Mouse (Mus musculus) kidney, adult 2 months (tissue): Measurements from ENCODE around the gene Cacna1c.

ENCODE experiments used
- CTCF ChIP-seq: fragments of 200-500 bp; conservative IDR thresholded peaks from 2 replicates; pipeline ENCODE4 v1.5.1; 2011; ENCODE audit warnings: low read depth, mild to moderate bottlenecking, control low read depth, low read length, moderate library complexity, mixed read lengths; ENCODE audit not compliant: insufficient read depth, insufficient read length
- POLR2A ChIP-seq: fragments of 200-500 bp; IDR thresholded peaks from one replicate; pipeline ENCODE4 v1.6.1; 2011; ENCODE audit warnings: low read depth, low read length, control low read depth

DNA sequence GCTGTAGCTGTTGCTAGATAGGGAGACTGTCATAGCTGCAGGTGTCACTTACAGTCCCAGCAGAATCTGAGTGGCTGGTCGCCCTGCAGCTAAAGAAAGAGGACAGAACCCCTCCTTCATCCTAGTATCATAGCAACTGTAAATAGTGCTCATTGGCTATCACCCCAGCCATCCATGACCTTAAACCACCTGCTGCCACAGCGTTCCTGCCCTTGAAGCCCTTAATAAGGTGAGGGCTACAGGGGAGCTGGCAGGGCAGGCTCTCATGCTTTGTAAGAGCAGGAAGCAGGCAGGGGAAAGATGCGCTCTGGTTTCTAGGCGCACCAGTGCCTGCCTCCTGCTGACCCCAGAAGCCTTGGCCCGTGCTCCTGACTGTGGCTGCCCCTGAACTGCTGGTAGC lies 299.1 kb downstream of the Cacna1c start:
- TF ChIP-seq CTCF, result no peak
- no peak for TF ChIP-seq POLR2A
